Mouse (Mus musculus) lung, embryonic 15.5 days (tissue): ENCODE data around the gene Slc2a8. TPM values are rescaled to one million over a fixed set of nuclear protein-coding genes. Genes with fewer than 3 reads are reported as not detected.
A peak's percentile ranks its signal among the peaks of the same experiment; 100 is the strongest.

Source experiments
- ATAC-seq: fragments of 200-750 bp; cut with Nextera tagmentation; 2 replicates; pipeline ENCODE4 v1.8.0; 2017; ENCODE audit warnings: moderate number of reproducible peaks, borderline replicate concordance; ENCODE audit not compliant: low FRiP score, low TSS enrichment; ENCODE audit errors: extremely low read depth
- H3K27ac ChIP-seq: fragments of 300-500 bp; sonication (generic); 2 replicates; pipeline ENCODE4 v1.5.1; 2015; ENCODE audit warnings: moderate library complexity, mild to moderate bottlenecking, inconsistent platforms
- H3K27me3 ChIP-seq: fragments of 300-500 bp; sonication (generic); 2 replicates; pipeline ENCODE4 v1.6.1; 2015; ENCODE audit warnings: inconsistent platforms
- H3K36me3 ChIP-seq: fragments of 300-500 bp; sonication (generic); 2 replicates; pipeline ENCODE4 v1.6.1; 2015; ENCODE audit warnings: inconsistent platforms
- H3K4me1 ChIP-seq: fragments of 300-500 bp; sonication (generic); 2 replicates; pipeline ENCODE4 v1.6.1; 2015; ENCODE audit warnings: inconsistent platforms
- H3K4me2 ChIP-seq: fragments of 300-500 bp; sonication (generic); 2 replicates; pipeline ENCODE4 v1.6.1; 2015; ENCODE audit warnings: inconsistent platforms, mild to moderate bottlenecking, moderate library complexity
- H3K4me3 ChIP-seq: fragments of 300-500 bp; sonication (generic); 2 replicates; pipeline ENCODE4 v1.5.1; 2015; ENCODE audit warnings: mild to moderate bottlenecking, inconsistent platforms
- H3K9ac ChIP-seq: fragments of 300-500 bp; sonication (generic); 2 replicates; pipeline ENCODE4 v1.6.1; 2015; ENCODE audit warnings: inconsistent platforms
- H3K9me3 ChIP-seq: fragments of 300-500 bp; sonication (generic); 2 replicates; pipeline ENCODE4 v1.6.1; 2016; ENCODE audit warnings: inconsistent platforms
- WGBS: fragments of 180-500 bp; shearing (Covaris S2); methylation state at CpG from one replicate; pipeline ENCODE4 v1.1.7; 2015; 5-methylcytosine and 5-hydroxymethylcytosine counted together
- polyA plus RNA-seq: library from polyadenylated mRNA; unstranded; fragments of >200 nt; fragmentation: Nextera tagmentation; extraction: Ambion mirVana; gene quantifications from 2 replicates; pipeline ENCODE4 v1.2.1, GENCODE M21; 2015

The Slc2a8 gene
- polyA plus RNA-seq, 1 experiment from 2014 or later, result 22.5 TPM

GRCm38 (mm10) chr2:32926330-32927075 lies 55.4 kb downstream of the Slc2a8 start:
- Histone ChIP-seq H3K36me3 (peaks cover 41% of the 10 kb centered on the region), H3K4me1 (peaks cover 23% of the 10 kb centered on the region), H3K4me2 (no peak overlapping the region), H3K9ac (no peak overlapping the region), H3K4me3 (no peak overlapping the region), H3K27me3 (no peaks in the 10 kb centered on the region), H3K27ac (peak overlapping the region; percentile 95), H3K9me3 (no peaks in the 10 kb centered on the region)
- WGBS, result 81% methylated on average over 11 of the region's 12 CpGs
- ATAC-seq, result no peak

GRCm38 (mm10) chr2:32924306-32924844 lies 57.5 kb downstream of the Slc2a8 start:
- peaks cover 62% of the 10 kb centered on the region for H3K36me3 ChIP-seq
- no peak overlapping the region for H3K27ac ChIP-seq

GRCm38 (mm10) chr2:32923551-32924250 lies 58.2 kb downstream of the Slc2a8 start:
- H3K9ac ChIP-seq, result no peak overlapping the region
- no peak overlapping the region for H3K4me3 ChIP-seq
- H3K27me3 ChIP-seq, result no peaks in the 10 kb centered on the region
- no peak for ATAC-seq
- peaks cover 69% of the 10 kb centered on the region for H3K36me3 ChIP-seq
- H3K27ac ChIP-seq, result no peak overlapping the region
- WGBS, result 90% methylated on average over 24 of the region's 24 CpGs
- H3K4me1 ChIP-seq, result peaks cover 19% of the 10 kb centered on the region
- H3K9me3 ChIP-seq, result no peaks in the 10 kb centered on the region
- no peak overlapping the region for H3K4me2 ChIP-seq

More at GRCm38 (mm10) chr2:32924306-32924844, 57.5 kb downstream of the Slc2a8 start:
- Histone ChIP-seq H3K27me3 (no peaks in the 10 kb centered on the region), H3K4me1 (peaks cover 23% of the 10 kb centered on the region), H3K4me2 (no peak overlapping the region), H3K4me3 (no peak overlapping the region), H3K9ac (no peak overlapping the region), H3K9me3 (no peaks in the 10 kb centered on the region)
- no peak for ATAC-seq
- WGBS, result 75% methylated on average over 10 of the region's 10 CpGs

Other genes starting within 250 kb of the Slc2a8 start
- 0.24 and 0.25 TPM in 2 replicates for gene 6330409D20Rik, start 241.1 kb downstream of the Slc2a8 start, polyA plus RNA-seq
- 63.9 and 65.6 TPM in 2 replicates for gene Tor2a, start 224.8 kb downstream of the Slc2a8 start, polyA plus RNA-seq
- gene Ttc16, start 206.4 kb downstream of the Slc2a8 start, polyA plus RNA-seq, result 0.43 and 0.69 TPM in 2 replicates
- gene Ptrh1, start 206.3 kb downstream of the Slc2a8 start, polyA plus RNA-seq, result 4.9 and 5.4 TPM in 2 replicates
- gene Cfap157, start 197.7 kb downstream of the Slc2a8 start, polyA plus RNA-seq, result 1.1 and 1.3 TPM in 2 replicates
- gene Stxbp1, start 134.8 kb downstream of the Slc2a8 start, polyA plus RNA-seq, result 21.0 and 22.3 TPM in 2 replicates
- 114 and 117 TPM in 2 replicates for gene Fam129b, start 106.0 kb downstream of the Slc2a8 start, polyA plus RNA-seq
- gene Rpl12, start 20.5 kb downstream of the Slc2a8 start, polyA plus RNA-seq, result 164 and 167 TPM in 2 replicates
- gene Lrsam1, start 20.5 kb downstream of the Slc2a8 start, polyA plus RNA-seq, result 7.5 and 9.7 TPM in 2 replicates
- gene Garnl3, start 149.6 kb upstream of the Slc2a8 start, polyA plus RNA-seq, result 10.3 and 10.4 TPM in 2 replicates
- gene Angptl2, start 234.0 kb upstream of the Slc2a8 start, polyA plus RNA-seq, result 32.2 and 34.1 TPM in 2 replicates